8 mouse cellular contexts compared by ENCODE assay signal in genomic region chr4:46038892-46039751, GRCm38 (mm10). TPM values are rescaled to one million over a fixed set of nuclear protein-coding genes. Genes with fewer than 3 reads are reported as not detected.
DNase-seq lines count a peak whose midpoint lies in the region; ATAC-seq and TF ChIP-seq lines count a peak whose summit lies in the region.

TSS of gene Tmod1 (plus strand) at chr4:46038935.

- H3K4me1 ChIP-seq in cerebellum, adult 2 months (ENCODE audit: control insufficient read depth, insufficient read depth, low read length): peaks cover 20% of the 10 kb centered on the region
- peaks cover 43% of the 10 kb centered on the region for H3K4me1 ChIP-seq in hindbrain, embryonic 10.5 days (replicated peaks)
- H3K4me1 ChIP-seq in lung, embryonic 16.5 days (replicated peaks; ENCODE audit: control insufficient read depth, insufficient read depth, low read length): peaks cover 5% of the 10 kb centered on the region

- H3K4me3 ChIP-seq in cerebellum, adult 2 months (replicated peaks; ENCODE audit: insufficient read depth, low read depth, low read length): peak within 1 kb of the TSS; percentile 57
- peak within 1 kb of the TSS; percentile 74 for H3K4me3 ChIP-seq in hindbrain, embryonic 10.5 days
- peak within 1 kb of the TSS; percentile 63 for H3K4me3 ChIP-seq in lung, embryonic 16.5 days (ENCODE audit: low read length)

- peaks cover 7% of the 10 kb centered on the region for H3K27me3 ChIP-seq in Patski
- no peaks in the 10 kb centered on the region for H3K27me3 ChIP-seq in cerebellum, adult 2 months (ENCODE audit: control insufficient read depth, insufficient read depth, low read length)
- peaks cover 54% of the 10 kb centered on the region for H3K27me3 ChIP-seq in hindbrain, embryonic 10.5 days (ENCODE audit: insufficient read depth, poor library complexity, severe bottlenecking)
- peaks cover 21% of the 10 kb centered on the region for H3K27me3 ChIP-seq in lung, embryonic 16.5 days (ENCODE audit: control insufficient read depth, insufficient read depth, low read depth, low read length)

- POLR2A ChIA-PET in Patski (lab: Charles Lee): no interaction called here

- ATAC-seq in Patski: peak; percentile 52
- peak; percentile 87 for ATAC-seq in lung, embryonic 16.5 days (ENCODE audit: low read depth)

- peak within 1 kb of the TSS; percentile 96 for H3K27ac ChIP-seq in cerebellum, adult 2 months (ENCODE audit: insufficient read depth, low read length)
- H3K27ac ChIP-seq in hindbrain, embryonic 10.5 days: peak within 1 kb of the TSS; percentile 82
- no peak within 1 kb of the TSS for H3K27ac ChIP-seq in lung, embryonic 16.5 days (ENCODE audit: low read length)

- peak within 1 kb of the TSS; percentile 96 for H3K4me2 ChIP-seq in lung, embryonic 16.5 days (ENCODE audit: low read depth, low read length)

- TF ChIP-seq POLR2A in cerebellum, adult 2 months (IDR thresholded peaks at IDR 0.05; ENCODE audit: borderline replicate concordance, insufficient read depth, low read length): peak; percentile 38

- under 1% methylated on average over 61 of the region's 72 CpGs for WGBS in cerebellum, adult 2 months
- WGBS in hindbrain, embryonic 10.5 days: under 1% methylated on average over 72 of the region's 72 CpGs
- WGBS in lung, embryonic 16.5 days: under 1% methylated on average over 63 of the region's 72 CpGs

- no peak for DNase-seq in Patski (ENCODE audit: low read depth, low spot score)
- DNase-seq in cerebellum, adult 2 months: peak; percentile 84 to 89
- DNase-seq in frontal cortex, adult 2 months (ENCODE audit: extremely low spot score in 1 of 2, low spot score in 1 of 2): peak in 1 of 2 experiments; percentile 69
- DNase-seq in hindbrain, embryonic 10.5 days (ENCODE audit: low spot score): peak; percentile 48
- DNase-seq in layer of hippocampus, adult 9-11 months: peak; percentile 53
- peak; percentile 60 for DNase-seq in ovary, postnatal 36 days (ENCODE audit: low spot score)
- DNase-seq in thymus, postnatal 4 days: peak; percentile 81

- in situ Hi-C loops in Patski (cut with MboI; ENCODE audit: low pct_unique_long_range_greater_than_20kb): no loop called here

- peak within 1 kb of the TSS; percentile 71 for H3K9ac ChIP-seq in lung, embryonic 16.5 days (ENCODE audit: low read length)

- TF ChIP-seq CTCF in Patski (IDR thresholded peaks at IDR 0.05): no peak
- TF ChIP-seq CTCF in cerebellum, adult 2 months (IDR thresholded peaks at IDR 0.05; ENCODE audit: borderline replicate concordance, insufficient read depth, low read depth, low read length): no peak

- CTCF ChIA-PET in Patski (lab: Charles Lee): no interaction called here

- no peaks in the 10 kb centered on the region for H3K36me3 ChIP-seq in hindbrain, embryonic 10.5 days
- no peaks in the 10 kb centered on the region for H3K36me3 ChIP-seq in lung, embryonic 16.5 days (ENCODE audit: control insufficient read depth, insufficient read depth, low read length)

- no peaks in the 10 kb centered on the region for H3K9me3 ChIP-seq in hindbrain, embryonic 10.5 days
- H3K9me3 ChIP-seq in lung, embryonic 16.5 days (ENCODE audit: control insufficient read depth, low read length): no peaks in the 10 kb centered on the region

RNA-seq across cellular contexts. Expression of gene Tmod1, which starts in this region (rescaled TPM):
- polyA plus RNA-seq in Patski (2021): 14.7 TPM
- 55.4 and 55.7 TPM in 2 replicates for polyA plus RNA-seq in cerebellum, adult 2 months (2012; rRNA removed)
- polyA plus RNA-seq in frontal cortex, adult 2 months (2012; rRNA removed): 58.6 and 63.5 TPM in 2 replicates
- polyA plus RNA-seq in hindbrain, embryonic 10.5 days (2016; fragmentation: Nextera tagmentation; extraction: Ambion mirVana): 2.9 and 3.4 TPM in 2 replicates
- polyA plus RNA-seq in lung, embryonic 16.5 days (2015; fragmentation: Nextera tagmentation; extraction: Ambion mirVana): 10.8 and 11.4 TPM in 2 replicates
